Mouse (Mus musculus) spleen, postnatal 0 days (tissue): ENCODE measurements around the gene Bricd5. TPM values are rescaled to one million over a fixed set of nuclear protein-coding genes. Genes with fewer than 3 reads are reported as not detected.

Source experiments
- polyA plus RNA-seq: library from polyadenylated mRNA; unstranded; fragments of >200 nt; fragmentation: Nextera tagmentation; extraction: Ambion mirVana; gene quantifications from 2 replicates; pipeline ENCODE4 v1.2.1, GENCODE M21; 2015

Bricd5 gene
- not detected in 2 replicates for polyA plus RNA-seq

GRCm38 (mm10) chr17:24473612-24474275, at the start of gene Bricd5:
Bricd5 (plus strand) TSS chr17:24473884.

GRCm38 (mm10) chr17:24426471-24427169, 47.1 kb upstream of the Bricd5 start, which contains the start of gene Eci1:
Eci1 (plus strand) TSS chr17:24426641.

GRCm38 (mm10) chr17:24442632-24443155, 31.0 kb upstream of the Bricd5 start, which contains the start of gene Dnase1l2:
Dnase1l2 (minus strand) TSS chr17:24443105.

GRCm38 (mm10) chr17:24469910-24470602, 3.6 kb upstream of the Bricd5 start, which contains the start of the genes E4f1 and Pgp:
E4f1 (minus strand) TSS chr17:24470313.
Pgp (plus strand) TSS chr17:24470392.

GRCm38 (mm10) chr17:24478663-24479380, 5.1 kb downstream of the Bricd5 start, which contains the start of gene Mlst8:
Mlst8 (minus strand) TSS chr17:24479078.

GRCm38 (mm10) chr17:24488186-24488661, 14.5 kb downstream of the Bricd5 start, which contains the start of gene Caskin1:
Caskin1 (plus strand) TSS chr17:24488601.

Other genes with a start within 250 kb of the Bricd5 start
- gene Ccnf, start 222.4 kb upstream of the Bricd5 start, polyA plus RNA-seq: 62.5 and 70.6 TPM in 2 replicates
- 0.10 and 0.13 TPM in 2 replicates for gene Abca17, start 122.8 kb upstream of the Bricd5 start, polyA plus RNA-seq
- 13.0 and 14.0 TPM in 2 replicates for gene Abca3, start 121.9 kb upstream of the Bricd5 start, polyA plus RNA-seq
- 158 and 162 TPM in 2 replicates for gene Rnps1, start 59.3 kb upstream of the Bricd5 start, polyA plus RNA-seq
- 48.9 and 53.5 TPM in 2 replicates for gene Eci1, start 47.2 kb upstream of the Bricd5 start, polyA plus RNA-seq
- gene Dnase1l2, start 30.8 kb upstream of the Bricd5 start, polyA plus RNA-seq: 1.00 and 1.4 TPM in 2 replicates
- gene E4f1, start 3.6 kb upstream of the Bricd5 start, polyA plus RNA-seq: 17.4 and 20.1 TPM in 2 replicates
- gene Pgp, start 3.5 kb upstream of the Bricd5 start, polyA plus RNA-seq: 74.7 and 81.1 TPM in 2 replicates
- 14.6 and 17.9 TPM in 2 replicates for gene Mlst8, start 5.2 kb downstream of the Bricd5 start, polyA plus RNA-seq
- 0.38 and 0.40 TPM in 2 replicates for gene Caskin1, start 14.7 kb downstream of the Bricd5 start, polyA plus RNA-seq
- gene Traf7, start 54.1 kb downstream of the Bricd5 start, polyA plus RNA-seq: 41.7 and 45.4 TPM in 2 replicates
- 1.5 and 2.3 TPM in 2 replicates for gene Rab26, start 60.3 kb downstream of the Bricd5 start, polyA plus RNA-seq
- 4.8 and 12.3 TPM in 2 replicates for gene Pkd1, start 76.0 kb downstream of the Bricd5 start, polyA plus RNA-seq
- 33.4 and 33.5 TPM in 2 replicates for gene Tsc2, start 158.7 kb downstream of the Bricd5 start, polyA plus RNA-seq
- gene Nthl1, start 158.8 kb downstream of the Bricd5 start, polyA plus RNA-seq: 6.9 and 8.2 TPM in 2 replicates
- gene Slc9a3r2, start 176.4 kb downstream of the Bricd5 start, polyA plus RNA-seq: 32.8 and 46.2 TPM in 2 replicates
- gene Npw, start 184.6 kb downstream of the Bricd5 start, polyA plus RNA-seq: 0.44 and 0.54 TPM in 2 replicates
- gene Zfp598, start 195.8 kb downstream of the Bricd5 start, polyA plus RNA-seq: 9.6 and 9.9 TPM in 2 replicates
- gene Syngr3, start 216.1 kb downstream of the Bricd5 start, polyA plus RNA-seq: 0.06 and 0.11 TPM in 2 replicates
- gene Gfer, start 222.3 kb downstream of the Bricd5 start, polyA plus RNA-seq: 31.0 and 32.6 TPM in 2 replicates
- gene Noxo1, start 222.3 kb downstream of the Bricd5 start, polyA plus RNA-seq: 0.81 and 1.3 TPM in 2 replicates
- gene Tbl3, start 233.8 kb downstream of the Bricd5 start, polyA plus RNA-seq: 35.3 and 37.9 TPM in 2 replicates
- not detected in 2 replicates for gene Rnf151, start 244.2 kb downstream of the Bricd5 start, polyA plus RNA-seq
- 1,569 and 1,600 TPM in 2 replicates for gene Rps2, start 244.2 kb downstream of the Bricd5 start, polyA plus RNA-seq